Mouse (Mus musculus): ENCODE results near the gene Gm10719.
"Not testable (repeated sequence)": the region's sequence is repeated elsewhere in the genome, so short reads cannot be mapped to it uniquely, and the experiment has no call there.

- TF ChIP-seq CTCF (conservative IDR thresholded peaks at IDR 0.05; ENCODE audit: insufficient read depth, insufficient read length, low read depth, low read length); POLR2A (IDR thresholded peaks at IDR 0.05; ENCODE audit: low read depth, low read length): not testable (repeated sequence)
Measured at GRCm38 (mm10) chr9:3001006-3001405, 16.2 kb upstream of the Gm10719 start.
